Mouse (Mus musculus) G1E (cell line): ENCODE results near the gene Wdr46. TPM values are rescaled to one million over a fixed set of nuclear protein-coding genes. Genes with fewer than 3 reads are reported as not detected.

Experiments used
- ATAC-seq: 2 replicates; pipeline ENCODE4 v1.8.0; 2016; ENCODE audit warnings: mild to moderate bottlenecking; ENCODE audit not compliant: insufficient number of reproducible peaks, poor library complexity, low FRiP score, severe bottlenecking; ENCODE audit errors: extremely low read depth
- DNase-seq: peaks from one replicate; pipeline ENCODE4 v3.0.0; 2012; ENCODE audit warnings: low spot score
- H3K27me3 ChIP-seq: 2 replicates; pipeline ENCODE4 v1.6.1; 2012; ENCODE audit warnings: mild to moderate bottlenecking, low read length, inconsistent platforms; ENCODE audit not compliant: insufficient read depth
- H3K36me3 ChIP-seq: replicated peaks from 2 replicates; pipeline ENCODE3; 2012; ENCODE audit warnings: mild to moderate bottlenecking, inconsistent platforms
- H3K4me1 ChIP-seq: 2 replicates; pipeline ENCODE4 v1.6.1; 2012; ENCODE audit warnings: low read depth, low read length, inconsistent platforms, mixed read lengths; ENCODE audit not compliant: insufficient read depth
- H3K4me3 ChIP-seq: 2 replicates; pipeline ENCODE4 v1.5.1; 2012; ENCODE audit warnings: low read depth, mild to moderate bottlenecking, inconsistent platforms, low read length, moderate library complexity, mixed read lengths
- H3K9me3 ChIP-seq: replicated peaks from 2 replicates; pipeline ENCODE4 v1.6.1; 2012; ENCODE audit warnings: inconsistent platforms
- CTCF ChIP-seq: IDR thresholded peaks from 2 replicates; pipeline ENCODE4 v1.5.1; 2012; ENCODE audit warnings: low read depth, low read length, inconsistent platforms, mixed read lengths
- GATA1 ChIP-seq: IDR thresholded peaks from 2 replicates; pipeline ENCODE4 v1.6.1; 2012; ENCODE audit warnings: borderline replicate concordance, low read length, inconsistent platforms, mixed read lengths
- GATA2 ChIP-seq: IDR thresholded peaks from 2 replicates; pipeline ENCODE4 v1.6.1; 2012; ENCODE audit warnings: low read depth, low read length, inconsistent platforms, borderline replicate concordance
- POLR2AphosphoS5 ChIP-seq: IDR thresholded peaks from 2 replicates; pipeline ENCODE4 v1.6.1; 2012; ENCODE audit warnings: low read depth, low read length, inconsistent platforms; ENCODE audit not compliant: insufficient replicate concordance
- TAL1 ChIP-seq: conservative IDR thresholded peaks from 2 replicates; pipeline ENCODE4 v1.6.1; 2012; ENCODE audit warnings: low read depth, low read length, inconsistent platforms, mixed read lengths
- polyA plus RNA-seq: library from polyadenylated mRNA; stranded (reverse); fragments of >175 nt; gene quantifications from 2 replicates; pipeline ENCODE4 v1.2.3, GENCODE M21; 2012
- total RNA-seq, 2 experiments: library from RNA; stranded (forward) in 1 of 2; stranded (reverse) in 1 of 2; fragments of 200-1000 nt in 1 of 2; fragments of >200 nt in 1 of 2; fragmentation: Nextera tagmentation in 1 of 2; gene quantifications; 2 replicates each; pipeline ENCODE4 v1.2.3; 2014 to 2017

Gene Wdr46
- total and polyA plus RNA-seq, 3 experiments = 29.6 to 72.2 (median 31.1) TPM

DNA sequence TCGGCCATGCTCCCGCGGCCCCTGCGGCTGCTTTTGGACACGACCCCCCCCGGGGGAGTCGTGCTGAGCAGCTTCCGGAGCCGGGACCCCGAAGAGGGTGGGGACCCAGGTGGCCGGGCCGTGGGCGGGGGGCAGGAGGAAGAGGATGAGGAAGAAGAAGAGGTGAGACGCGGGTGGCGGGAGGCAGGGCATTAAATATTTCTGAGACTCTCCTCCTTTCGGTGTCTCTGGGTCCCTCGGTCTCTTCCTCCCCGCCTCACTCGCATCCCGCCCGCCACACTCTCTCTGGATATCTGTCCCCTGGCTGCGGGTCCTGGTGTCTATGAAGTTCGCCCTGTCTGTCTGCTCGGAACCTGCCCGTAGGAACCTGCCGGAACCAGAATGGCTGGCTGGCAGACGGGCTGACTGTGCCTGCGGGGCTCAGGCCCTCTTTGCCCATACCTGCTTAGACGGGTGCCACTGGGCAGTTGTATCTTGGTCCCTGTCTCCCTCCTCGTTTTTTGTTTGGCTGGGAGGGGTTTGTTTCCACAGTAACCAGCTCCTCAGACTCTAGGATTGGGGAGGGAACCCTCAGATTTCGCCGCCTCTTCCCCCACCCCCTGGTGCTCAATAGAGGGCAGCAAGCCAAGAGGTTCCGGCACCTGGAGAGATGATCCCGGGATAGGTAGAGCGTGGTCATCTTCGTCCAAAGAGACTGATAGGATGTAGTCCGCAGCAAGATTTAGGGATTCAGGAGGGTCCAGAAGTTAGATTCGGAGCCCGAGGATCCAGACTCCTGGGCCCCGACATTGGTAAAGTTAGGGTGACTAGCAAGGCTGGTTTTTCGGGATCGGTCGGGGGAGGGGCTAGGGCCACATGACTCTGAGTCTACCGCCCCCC, 9.9 kb upstream of the Wdr46 start:
- TF ChIP-seq GATA2 (no peak), CTCF (no peak), POLR2AphosphoS5 (no peak), GATA1 (no peak), TAL1 (no peak)
- DNase-seq = peak; percentile 65
- Histone ChIP-seq H3K4me1 (peaks cover 69% of the 10 kb centered on the region), H3K4me3 (peak overlapping the region; percentile 91), H3K36me3 (peaks cover 72% of the 10 kb centered on the region), H3K9me3 (no peaks in the 10 kb centered on the region), H3K27me3 (no peaks in the 10 kb centered on the region)
- ATAC-seq = peak; percentile 56; the same call in 1 of the 2 replicates

DNA sequence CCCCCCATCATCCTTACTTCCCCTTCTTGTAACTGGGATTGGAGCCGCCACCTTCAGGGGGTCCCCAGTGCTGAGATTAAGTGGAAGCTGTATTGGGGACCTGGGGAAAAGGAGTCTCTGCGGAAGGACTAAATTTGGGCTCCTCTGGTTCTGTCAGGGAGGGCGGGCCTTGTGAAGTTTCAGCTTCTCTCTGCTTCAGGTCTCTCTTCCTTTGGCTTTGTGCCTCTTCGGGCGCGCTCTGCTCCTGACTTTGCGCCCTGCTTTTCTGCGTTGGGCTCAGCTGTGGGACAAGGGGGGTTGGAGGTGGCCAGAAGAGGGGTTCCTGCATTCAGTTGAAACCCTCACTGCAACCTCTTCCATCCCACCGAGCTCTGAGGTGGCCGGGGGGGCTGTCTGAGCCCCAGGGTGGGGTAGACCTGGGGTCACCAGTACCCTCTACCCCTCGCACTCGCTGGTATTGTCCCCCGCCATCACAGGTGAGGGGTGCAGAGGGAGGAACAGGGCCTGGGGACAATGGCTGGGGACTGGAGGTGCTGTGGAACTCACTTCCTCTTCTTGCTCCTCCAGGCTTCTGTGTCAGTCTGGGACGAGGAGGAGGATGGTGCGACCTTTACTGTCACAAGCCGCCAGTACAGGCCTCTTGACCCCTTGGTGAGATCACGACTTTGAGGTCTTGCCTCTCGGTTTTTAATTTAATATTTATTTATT, 9.1 kb upstream of the Wdr46 start:
- Histone ChIP-seq H3K9me3 (no peaks in the 10 kb centered on the region), H3K4me1 (peaks cover 61% of the 10 kb centered on the region), H3K36me3 (peaks cover 72% of the 10 kb centered on the region), H3K27me3 (no peaks in the 10 kb centered on the region), H3K4me3 (peak overlapping the region; percentile 91)
- TF ChIP-seq CTCF (no peak), GATA1 (no peak), GATA2 (no peak), TAL1 (no peak), POLR2AphosphoS5 (no peak)
- no peak for ATAC-seq
- no peak for DNase-seq

DNA sequence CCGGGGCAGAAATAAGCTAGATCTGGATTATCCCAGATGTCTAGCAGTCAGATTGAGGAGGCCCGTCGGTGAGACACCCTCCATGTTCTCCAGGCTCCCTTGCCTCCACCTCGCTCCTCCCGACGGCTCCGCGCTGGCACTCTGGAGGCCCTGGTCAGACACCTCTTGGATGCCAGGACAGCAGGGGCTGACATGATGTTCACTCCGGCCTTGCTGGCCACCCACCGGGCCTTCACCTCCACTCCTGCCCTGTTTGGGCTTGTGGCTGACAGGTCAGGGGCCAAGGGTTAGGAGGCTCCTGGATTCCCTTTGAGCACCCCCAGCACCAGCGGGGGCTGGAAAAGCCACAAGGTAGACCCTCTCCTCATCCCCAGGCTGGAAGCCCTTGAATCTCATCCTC, 8.5 kb upstream of the Wdr46 start:
- H3K9me3 ChIP-seq = no peaks in the 10 kb centered on the region
- H3K27me3 ChIP-seq = no peaks in the 10 kb centered on the region
- no peak for TF ChIP-seq TAL1
- TF ChIP-seq GATA1 = no peak
- TF ChIP-seq GATA2 = no peak
- TF ChIP-seq POLR2AphosphoS5 = no peak
- no peak for TF ChIP-seq CTCF
- H3K36me3 ChIP-seq = peaks cover 71% of the 10 kb centered on the region
- DNase-seq (no peak), ATAC-seq (no peak)
- no peak overlapping the region; the same call in 1 of the 2 replicates for H3K4me3 ChIP-seq
- peaks cover 60% of the 10 kb centered on the region for H3K4me1 ChIP-seq

DNA sequence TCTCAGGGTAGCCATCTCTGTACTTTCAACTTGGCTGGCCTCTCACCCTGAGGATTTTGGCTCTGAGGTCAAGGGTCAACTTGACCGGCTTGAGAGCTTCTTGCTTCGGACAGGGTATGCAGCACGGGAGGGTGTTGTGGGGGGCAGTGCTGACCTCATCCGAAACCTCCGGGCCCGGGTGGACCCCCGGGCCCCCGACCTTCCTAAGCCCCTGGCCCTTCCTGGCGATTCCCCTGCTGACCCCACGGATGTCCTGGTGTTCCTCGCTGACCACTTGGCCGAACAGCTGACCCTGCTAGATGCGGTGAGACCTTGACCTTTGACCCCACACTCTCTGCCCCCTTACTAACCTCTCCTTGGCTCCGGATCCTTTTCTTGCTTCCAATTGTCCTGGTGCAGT, 8.0 kb upstream of the Wdr46 start:
- Histone ChIP-seq H3K4me1 (peaks cover 65% of the 10 kb centered on the region), H3K9me3 (no peaks in the 10 kb centered on the region), H3K4me3 (no peak overlapping the region), H3K36me3 (peaks cover 71% of the 10 kb centered on the region), H3K27me3 (no peaks in the 10 kb centered on the region)
- DNase-seq (no peak), ATAC-seq (no peak)
- TF ChIP-seq TAL1 = no peak
- TF ChIP-seq GATA2 = no peak
- no peak for TF ChIP-seq GATA1
- no peak for TF ChIP-seq POLR2AphosphoS5
- no peak for TF ChIP-seq CTCF

- ATAC-seq (no peak), DNase-seq (no peak)
- H3K36me3 ChIP-seq = peaks cover 69% of the 10 kb centered on the region
- no peak for TF ChIP-seq GATA1
- TF ChIP-seq GATA2 = no peak
- TF ChIP-seq CTCF = no peak
- no peak for TF ChIP-seq POLR2AphosphoS5
- TF ChIP-seq TAL1 = no peak
- peaks cover 63% of the 10 kb centered on the region for H3K4me1 ChIP-seq
- no peak overlapping the region for H3K4me3 ChIP-seq
- no peaks in the 10 kb centered on the region for H3K9me3 ChIP-seq
- no peaks in the 10 kb centered on the region for H3K27me3 ChIP-seq
Measured at GRCm38 (mm10) chr17:33932970-33933369, 7.5 kb upstream of the Wdr46 start.
